Mouse (Mus musculus) liver, embryonic 15.5 days (tissue): ENCODE measurements around the gene Palm. TPM values are rescaled to one million over a fixed set of nuclear protein-coding genes. Genes with fewer than 3 reads are reported as not detected.

Experiments
- ATAC-seq: fragments of 200-750 bp; cut with Nextera tagmentation; 2 replicates; pipeline ENCODE4 v1.8.0; 2017; ENCODE audit warnings: moderate number of reproducible peaks, mild to moderate bottlenecking, moderate library complexity; ENCODE audit not compliant: insufficient read depth
- H3K27ac ChIP-seq: fragments of 300-500 bp; sonication (generic); replicated peaks from 2 replicates; pipeline ENCODE4 v1.5.1; 2015; ENCODE audit warnings: mild to moderate bottlenecking, inconsistent platforms
- H3K27me3 ChIP-seq: fragments of 300-500 bp; sonication (generic); 2 replicates; pipeline ENCODE4 v1.6.1; 2015; ENCODE audit warnings: mild to moderate bottlenecking, inconsistent platforms
- H3K36me3 ChIP-seq: fragments of 300-500 bp; sonication (generic); replicated peaks from 2 replicates; pipeline ENCODE4 v1.6.1; 2015; ENCODE audit warnings: moderate library complexity, mild to moderate bottlenecking, inconsistent platforms
- H3K4me1 ChIP-seq: fragments of 300-500 bp; sonication (generic); replicated peaks from 2 replicates; pipeline ENCODE4 v1.6.1; 2015; ENCODE audit warnings: inconsistent platforms
- H3K4me2 ChIP-seq: fragments of 300-500 bp; sonication (generic); 2 replicates; pipeline ENCODE4 v1.6.1; 2015; ENCODE audit warnings: moderate library complexity, mild to moderate bottlenecking, inconsistent platforms
- H3K4me3 ChIP-seq: fragments of 300-500 bp; sonication (generic); replicated peaks from 2 replicates; pipeline ENCODE4 v1.5.1; 2015; ENCODE audit warnings: mild to moderate bottlenecking, inconsistent platforms
- H3K9ac ChIP-seq: fragments of 300-500 bp; sonication (generic); 2 replicates; pipeline ENCODE4 v1.6.1; 2015; ENCODE audit warnings: moderate library complexity, mild to moderate bottlenecking, inconsistent platforms
- H3K9me3 ChIP-seq: fragments of 300-500 bp; sonication (generic); replicated peaks from 2 replicates; pipeline ENCODE4 v1.6.1; 2016; ENCODE audit warnings: inconsistent platforms
- WGBS: fragments of 180-500 bp; shearing (Covaris S2); methylation state at CpG from one replicate; pipeline ENCODE4 v1.1.7; 2015; ENCODE audit warnings: mixed read lengths; ENCODE audit not compliant: insufficient replicate concordance; 5-methylcytosine and 5-hydroxymethylcytosine counted together
- polyA plus RNA-seq: library from polyadenylated mRNA; unstranded; fragments of >200 nt; fragmentation: Nextera tagmentation; extraction: Ambion mirVana; gene quantifications from 2 replicates; pipeline ENCODE4 v1.2.1, GENCODE M21; 2015

The Palm gene
- polyA plus RNA-seq, 1 experiment from 2014 or later, result 8.8 TPM

- Histone ChIP-seq H3K4me1 (peaks cover 14% of the 10 kb centered on the region), H3K4me2 (no peak overlapping the region), H3K27me3 (peaks cover 34% of the 10 kb centered on the region), H3K9ac (no peak overlapping the region), H3K36me3 (no peaks in the 10 kb centered on the region), H3K9me3 (no peaks in the 10 kb centered on the region), H3K27ac (no peak overlapping the region), H3K4me3 (no peak overlapping the region)
- no peak for ATAC-seq
- WGBS, result 80% methylated on average over 2 of the region's 2 CpGs
Measured at GRCm38 (mm10) chr10:79773208-79773607, 20.2 kb upstream of the Palm start.

- H3K4me2 ChIP-seq, result no peak overlapping the region
- H3K9me3 ChIP-seq, result no peaks in the 10 kb centered on the region
- no peak overlapping the region for H3K27ac ChIP-seq
- H3K27me3 ChIP-seq, result peaks cover 49% of the 10 kb centered on the region
- WGBS, result 65% methylated on average over 5 of the region's 5 CpGs
- H3K9ac ChIP-seq, result no peak overlapping the region
- peaks cover 12% of the 10 kb centered on the region for H3K4me1 ChIP-seq
- H3K4me3 ChIP-seq, result no peak overlapping the region
- H3K36me3 ChIP-seq, result no peaks in the 10 kb centered on the region
- no peak for ATAC-seq
Measured at GRCm38 (mm10) chr10:79774486-79775279, 18.7 kb upstream of the Palm start.

- H3K27ac ChIP-seq, result no peak within 1 kb of the TSS
- no peaks in the 10 kb centered on the region for H3K9me3 ChIP-seq
- H3K36me3 ChIP-seq, result no peaks in the 10 kb centered on the region
- H3K9ac ChIP-seq, result no peak within 1 kb of the TSS
- peaks cover 66% of the 10 kb centered on the region for H3K27me3 ChIP-seq
- H3K4me2 ChIP-seq, result peak within 1 kb of the TSS; percentile 65
- ATAC-seq, result no peak
- WGBS, result 3% methylated on average over 39 of the region's 39 CpGs
- H3K4me3 ChIP-seq, result peak within 1 kb of the TSS; percentile 40
- H3K4me1 ChIP-seq, result peaks cover 34% of the 10 kb centered on the region
Measured at GRCm38 (mm10) chr10:79777103-79777531, 16.3 kb upstream of the Palm start, which contains the start of gene Fstl3. Fstl3 (plus strand) TSS chr10:79777272.

- Histone ChIP-seq H3K9me3 (no peaks in the 10 kb centered on the region), H3K27me3 (peaks cover 71% of the 10 kb centered on the region), H3K9ac (no peak overlapping the region), H3K4me1 (peaks cover 34% of the 10 kb centered on the region), H3K4me3 (no peak overlapping the region), H3K36me3 (no peaks in the 10 kb centered on the region), H3K27ac (no peak overlapping the region), H3K4me2 (no peak overlapping the region)
- ATAC-seq, result no peak
- WGBS, result 31% methylated on average over 15 of the region's 15 CpGs
Measured at GRCm38 (mm10) chr10:79778006-79778405, 15.4 kb upstream of the Palm start.

GRCm38 (mm10) chr10:79779193-79779592 is 14.2 kb upstream of the Palm start:
- no peak overlapping the region for H3K9ac ChIP-seq
- no peak for ATAC-seq
- H3K4me3 ChIP-seq, result no peak overlapping the region
- H3K9me3 ChIP-seq, result no peaks in the 10 kb centered on the region
- peaks cover 78% of the 10 kb centered on the region for H3K27me3 ChIP-seq
- WGBS, result 13% methylated on average over 2 of the region's 2 CpGs
- no peaks in the 10 kb centered on the region for H3K36me3 ChIP-seq
- no peak overlapping the region for H3K27ac ChIP-seq
- H3K4me2 ChIP-seq, result peak overlapping the region; percentile 78; the same call in 1 of the 2 replicates
- H3K4me1 ChIP-seq, result peaks cover 34% of the 10 kb centered on the region

- Histone ChIP-seq H3K4me2 (peak overlapping the region; percentile 78), H3K36me3 (no peaks in the 10 kb centered on the region), H3K4me1 (peaks cover 34% of the 10 kb centered on the region), H3K27me3 (peaks cover 85% of the 10 kb centered on the region), H3K9ac (no peak overlapping the region), H3K27ac (peak overlapping the region; percentile 61), H3K9me3 (no peaks in the 10 kb centered on the region), H3K4me3 (peak overlapping the region; percentile 52)
- 1% methylated on average over 55 of the region's 55 CpGs for WGBS
- ATAC-seq, result peak; percentile 84
Measured at GRCm38 (mm10) chr10:79779784-79780663, 13.3 kb upstream of the Palm start.

GRCm38 (mm10) chr10:79780664-79781015 is 12.7 kb upstream of the Palm start:
- H3K36me3 ChIP-seq, result no peaks in the 10 kb centered on the region
- no peak overlapping the region for H3K9ac ChIP-seq
- H3K27ac ChIP-seq, result peak overlapping the region; percentile 61
- 2% methylated on average over 13 of the region's 13 CpGs for WGBS
- peaks cover 34% of the 10 kb centered on the region for H3K4me1 ChIP-seq
- peak overlapping the region; percentile 52 for H3K4me3 ChIP-seq
- no peak; the same call in 1 of the 2 replicates for ATAC-seq
- no peaks in the 10 kb centered on the region for H3K9me3 ChIP-seq
- peaks cover 85% of the 10 kb centered on the region for H3K27me3 ChIP-seq
- peak overlapping the region; percentile 78 for H3K4me2 ChIP-seq

GRCm38 (mm10) chr10:79781139-79781538 is 12.2 kb upstream of the Palm start:
- no peaks in the 10 kb centered on the region for H3K9me3 ChIP-seq
- H3K4me2 ChIP-seq, result peak overlapping the region; percentile 78
- H3K36me3 ChIP-seq, result no peaks in the 10 kb centered on the region
- ATAC-seq, result no peak
- H3K4me1 ChIP-seq, result peaks cover 34% of the 10 kb centered on the region
- WGBS, result 29% methylated on average over 21 of the region's 21 CpGs
- no peak overlapping the region for H3K9ac ChIP-seq
- peaks cover 81% of the 10 kb centered on the region for H3K27me3 ChIP-seq
- H3K4me3 ChIP-seq, result peak overlapping the region; percentile 52
- no peak overlapping the region for H3K27ac ChIP-seq

- 50% methylated on average over 5 of the region's 5 CpGs for WGBS
- ATAC-seq, result no peak
- no peak overlapping the region for H3K4me2 ChIP-seq
- no peak overlapping the region for H3K4me3 ChIP-seq
- H3K27ac ChIP-seq, result no peak overlapping the region
- H3K9ac ChIP-seq, result no peak overlapping the region
- H3K27me3 ChIP-seq, result peaks cover 73% of the 10 kb centered on the region
- H3K36me3 ChIP-seq, result no peaks in the 10 kb centered on the region
- H3K9me3 ChIP-seq, result no peaks in the 10 kb centered on the region
- H3K4me1 ChIP-seq, result peaks cover 32% of the 10 kb centered on the region
Measured at GRCm38 (mm10) chr10:79781956-79782355, 11.4 kb upstream of the Palm start.

GRCm38 (mm10) chr10:79783050-79783449 is 10.3 kb upstream of the Palm start:
- Histone ChIP-seq H3K4me2 (no peak overlapping the region), H3K4me1 (peaks cover 25% of the 10 kb centered on the region), H3K9ac (no peak overlapping the region), H3K4me3 (no peak overlapping the region), H3K36me3 (no peaks in the 10 kb centered on the region), H3K9me3 (no peaks in the 10 kb centered on the region), H3K27ac (no peak overlapping the region), H3K27me3 (peaks cover 62% of the 10 kb centered on the region)
- 52% methylated on average over 7 of the region's 7 CpGs for WGBS
- ATAC-seq, result no peak
